Mouse (Mus musculus) hindlimb bud, embryonic 11.5 days (tissue): ENCODE results near the gene Gas7.

ENCODE experiments used
- DNase-seq: peaks from one replicate; pipeline ENCODE4 v3.0.0-alpha.2; 2012; ENCODE audit warnings: low read depth, low spot score; ENCODE audit errors: extremely low spot score

The Gas7 gene

DNA sequence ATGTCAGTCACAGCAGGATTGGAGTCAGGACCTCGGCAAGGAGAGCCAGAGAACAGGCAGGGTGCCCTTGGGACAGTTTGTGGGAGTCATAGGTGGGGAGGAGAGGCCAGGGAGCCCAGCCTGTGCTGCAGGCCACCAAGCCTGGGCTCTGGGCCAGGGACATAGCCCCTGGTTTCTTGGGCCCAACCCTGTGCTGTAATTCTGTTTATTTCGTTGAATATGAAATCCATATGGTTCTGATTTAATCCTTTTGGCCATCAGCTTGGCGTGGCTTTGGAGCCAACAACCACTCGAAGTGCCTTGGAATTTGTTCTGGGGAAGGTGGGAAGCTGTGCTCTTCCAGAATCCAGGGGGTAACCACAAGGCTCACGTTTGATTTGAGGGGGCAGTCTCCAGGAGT lies 113.6 kb downstream of the Gas7 start:
- DNase-seq, result no peak

DNA sequence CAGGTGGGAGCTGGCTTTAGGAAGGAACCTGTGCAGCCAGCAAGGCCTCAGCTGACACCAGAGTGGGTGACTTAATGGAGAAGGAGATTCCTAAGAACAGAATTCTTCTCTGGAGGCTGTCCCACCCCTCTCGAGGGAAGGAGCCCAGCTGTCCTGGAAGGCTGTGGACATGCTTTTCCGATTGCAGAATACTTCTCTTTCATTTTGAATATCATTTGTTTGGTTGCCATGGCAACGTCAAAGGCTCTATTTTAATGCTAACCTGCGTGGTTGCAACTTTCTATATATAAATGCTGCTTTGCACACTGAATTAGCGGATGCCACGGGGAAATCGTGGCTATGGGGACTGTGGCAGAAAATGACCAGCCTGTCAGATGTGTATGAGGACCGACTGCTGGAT lies 115.7 kb downstream of the Gas7 start:
- no peak for DNase-seq

DNA sequence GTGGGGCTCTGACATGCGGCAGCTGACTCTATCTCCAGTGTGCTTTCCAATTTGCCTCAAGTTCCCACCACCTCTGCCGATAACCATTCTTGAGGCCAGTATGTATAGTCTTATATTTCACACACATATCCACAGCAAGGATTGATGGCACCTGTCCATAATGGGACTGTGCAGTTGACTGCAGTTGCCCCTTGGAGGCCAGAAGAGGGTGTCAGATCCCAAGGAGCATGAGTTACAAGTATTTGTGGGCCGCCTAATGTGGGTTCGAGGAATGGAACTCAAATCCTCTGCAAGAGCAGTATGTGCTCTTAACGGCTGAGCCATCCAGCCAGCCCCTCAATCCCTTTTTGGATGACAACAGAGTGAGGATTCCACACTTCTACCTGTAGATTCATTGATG lies 119.1 kb downstream of the Gas7 start:
- no peak for DNase-seq

DNA sequence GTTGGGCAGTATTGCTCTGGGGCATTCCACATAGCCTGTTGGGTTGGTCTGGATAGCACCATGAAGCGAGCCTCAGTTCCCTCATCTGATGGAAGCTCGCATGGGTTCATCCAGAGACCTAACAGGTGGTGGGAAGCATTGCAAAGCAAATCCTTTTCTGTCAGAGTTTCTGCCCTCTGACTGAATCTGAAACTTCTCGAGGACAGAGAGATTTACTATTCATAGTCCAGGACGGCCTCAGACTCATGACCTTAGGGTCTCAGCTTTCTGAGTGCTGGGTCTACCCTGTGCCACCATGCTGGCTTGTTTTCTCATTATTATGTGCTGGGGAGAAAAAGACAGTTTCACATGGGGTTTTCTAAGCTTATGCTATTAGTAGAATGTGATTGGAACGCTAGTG lies 122.2 kb downstream of the Gas7 start:
- DNase-seq, result no peak

DNA sequence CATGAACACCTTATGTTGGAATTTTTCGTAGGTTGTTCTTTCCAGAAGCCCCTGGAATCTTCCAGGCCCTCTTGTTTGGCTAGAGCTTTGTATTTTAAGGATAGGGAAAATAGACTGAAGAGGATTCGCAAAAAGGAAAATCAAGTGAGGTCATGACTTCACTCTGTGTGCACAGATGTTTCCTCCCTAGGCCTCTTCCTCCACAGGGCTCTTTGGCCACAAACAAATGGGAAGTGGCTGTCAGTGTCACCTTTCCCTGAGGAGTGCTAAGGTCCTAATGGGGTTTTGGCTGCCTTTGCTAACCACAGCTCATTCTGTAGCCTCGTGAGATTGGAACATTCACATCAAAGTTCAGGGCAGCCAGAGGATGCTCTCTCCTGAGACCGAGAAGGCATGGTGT lies 122.8 kb downstream of the Gas7 start:
- no peak for DNase-seq

DNA sequence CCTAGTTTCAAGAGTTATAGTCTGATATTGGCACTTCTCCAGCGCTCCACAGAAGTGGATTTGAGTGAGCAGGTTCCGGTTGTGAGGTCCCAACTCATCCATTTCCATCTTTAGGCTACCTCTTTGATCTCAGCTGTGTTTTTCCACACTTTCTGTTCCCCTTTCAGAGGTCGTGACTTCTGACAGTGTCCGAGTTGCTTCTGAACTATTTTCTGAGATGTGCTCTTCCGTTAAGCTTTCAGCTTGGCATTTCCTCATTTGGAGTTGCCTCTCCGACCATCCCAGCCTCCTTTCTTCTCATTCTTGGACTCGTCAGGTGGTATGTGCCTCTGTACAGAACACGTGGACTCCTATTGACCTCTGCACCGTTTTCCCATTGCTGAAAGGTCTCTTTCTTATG lies 123.9 kb downstream of the Gas7 start:
- no peak for DNase-seq

DNA sequence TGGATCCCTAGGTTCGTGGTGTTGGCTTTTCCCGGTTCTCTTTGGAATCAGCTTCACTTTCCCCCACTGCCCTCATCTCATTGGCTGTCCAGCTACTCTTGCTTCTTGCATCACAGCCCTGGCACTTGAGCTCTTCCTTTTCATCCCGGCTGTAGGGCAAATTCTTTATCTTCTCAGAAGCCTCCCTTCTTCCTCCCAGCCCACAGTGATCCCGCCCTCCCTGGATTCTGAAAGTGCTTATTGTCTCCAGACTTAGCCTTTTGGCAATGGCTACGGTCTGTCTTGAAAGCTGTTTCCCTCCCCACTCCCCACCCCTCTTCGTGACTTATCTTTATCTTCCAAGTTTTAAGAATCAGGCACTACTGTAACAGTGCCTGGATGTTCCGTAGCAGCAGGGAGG lies 126.3 kb downstream of the Gas7 start:
- no peak for DNase-seq

DNA sequence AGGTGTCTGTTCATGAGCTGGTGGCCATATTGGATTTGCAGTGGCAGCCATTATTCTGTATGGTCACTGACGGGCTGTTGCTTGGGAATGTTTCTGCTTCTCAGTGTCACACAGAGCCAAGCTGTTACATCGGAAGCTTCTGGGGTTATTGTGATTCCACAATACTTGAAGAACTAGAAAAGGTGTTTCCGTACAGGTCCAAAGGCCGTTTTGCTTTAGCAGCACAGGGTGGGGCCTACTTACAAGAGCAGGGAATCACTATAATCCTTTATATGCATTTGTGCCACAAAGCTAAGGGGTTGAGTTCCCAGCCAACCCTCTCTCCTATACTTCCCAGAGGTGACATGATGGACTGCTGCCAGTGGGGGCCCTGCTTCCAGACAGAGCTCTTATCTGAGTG lies 127.3 kb downstream of the Gas7 start:
- DNase-seq, result no peak

DNA sequence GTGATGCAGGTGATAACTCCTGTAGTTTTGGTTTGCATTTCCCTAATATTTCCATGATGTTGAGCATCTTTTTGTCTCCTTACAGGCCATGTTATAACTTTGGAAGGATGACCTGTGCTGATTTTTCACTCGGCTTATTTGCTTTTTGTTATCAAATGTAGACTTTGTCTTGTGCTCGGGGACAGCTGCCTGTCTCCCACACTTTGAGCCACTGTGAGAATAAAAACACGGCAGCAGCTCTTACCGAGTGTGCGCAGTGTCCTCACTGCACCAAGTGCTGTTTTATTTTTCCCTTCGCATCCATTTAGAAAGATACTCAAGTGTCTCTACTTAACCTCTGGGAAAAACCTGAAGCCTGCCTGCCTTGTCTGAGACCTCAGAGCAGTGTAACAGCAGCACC lies 129.8 kb downstream of the Gas7 start:
- DNase-seq, result no peak

DNA sequence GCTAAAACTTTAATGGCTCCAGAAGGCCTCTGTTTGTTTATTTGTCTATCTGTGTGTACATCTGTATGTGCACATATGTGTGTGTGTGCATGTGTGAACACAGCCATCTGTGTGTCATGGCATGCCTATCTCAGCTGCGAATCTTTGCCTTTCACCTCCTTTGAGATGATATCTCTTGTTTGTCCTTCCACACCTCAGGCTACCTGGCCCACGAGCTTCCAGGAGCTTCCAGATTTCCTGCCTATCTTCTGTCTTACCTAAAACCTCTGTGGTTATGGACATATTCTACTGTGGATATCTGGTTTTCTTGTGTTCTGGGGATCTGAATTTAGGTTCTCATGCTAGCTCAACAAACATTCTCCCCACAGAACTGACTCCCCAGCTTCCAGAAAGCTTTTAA lies 130.4 kb downstream of the Gas7 start:
- no peak for DNase-seq

DNA sequence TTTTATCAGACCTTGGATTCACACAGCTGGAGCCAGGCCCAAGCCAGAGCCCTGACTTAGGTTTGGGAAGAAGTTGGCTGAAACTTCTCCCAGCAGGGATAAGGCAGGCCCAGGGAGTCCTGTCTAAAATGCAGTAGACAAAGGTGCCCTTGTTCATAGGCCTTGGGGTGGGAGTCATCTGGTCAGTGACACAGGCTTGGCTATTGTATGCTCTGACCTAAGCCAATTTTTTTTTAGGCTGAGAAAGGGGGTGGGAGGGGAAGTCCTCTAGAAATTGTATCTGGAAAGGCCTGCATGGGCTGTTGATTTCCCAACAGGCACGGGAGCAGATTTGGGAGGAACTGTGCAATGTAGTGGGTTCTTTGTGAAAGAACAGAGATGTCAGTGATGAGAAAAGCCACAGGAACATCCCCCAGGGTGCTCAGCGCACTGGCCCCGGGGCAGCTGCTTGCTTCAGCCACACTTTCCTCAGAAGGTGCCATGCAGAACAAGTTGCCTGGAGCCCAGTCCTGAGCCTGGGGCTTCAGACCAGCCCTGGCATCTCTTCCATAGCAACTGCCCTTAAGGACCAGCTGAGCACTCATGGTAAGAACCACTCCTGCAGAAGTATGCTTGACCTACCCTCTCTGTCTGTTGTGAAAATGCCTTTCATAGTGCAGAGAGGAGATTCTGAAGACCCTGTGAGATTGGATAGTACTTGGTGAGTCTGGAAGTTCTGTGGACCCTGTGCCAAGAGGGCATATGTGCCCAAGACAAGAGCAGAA lies 131.2 kb downstream of the Gas7 start:
- no peak for DNase-seq

DNA sequence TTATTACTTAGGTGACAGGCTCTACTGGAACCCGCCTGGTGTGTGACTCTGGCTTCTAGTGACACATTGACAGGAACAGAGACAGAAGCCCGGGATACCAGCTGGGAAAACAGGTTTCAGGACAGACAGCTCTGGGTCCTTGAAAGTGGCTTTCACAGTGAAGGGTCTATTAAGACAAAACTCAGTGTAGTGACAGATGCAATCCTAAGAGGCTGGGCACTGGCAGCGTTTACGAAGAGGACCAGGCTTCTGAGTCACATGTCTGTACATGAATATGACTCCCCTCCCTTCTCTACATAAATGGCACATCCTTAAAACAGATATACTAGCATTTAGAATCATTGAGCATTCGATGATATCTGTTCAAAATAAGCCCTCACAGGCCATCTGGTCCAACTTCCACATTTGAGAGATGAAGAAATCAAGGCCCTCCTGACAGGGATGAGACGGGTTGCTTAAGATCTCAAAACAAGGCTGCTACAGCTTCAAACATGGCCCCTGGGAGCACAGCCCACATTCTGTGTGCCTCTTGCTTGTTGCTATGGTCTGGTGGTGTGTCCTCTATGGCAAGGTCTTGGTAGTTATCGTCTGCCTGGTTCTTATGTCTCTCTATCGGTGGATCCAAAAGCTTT lies 133.1 kb downstream of the Gas7 start:
- DNase-seq, result no peak

DNA sequence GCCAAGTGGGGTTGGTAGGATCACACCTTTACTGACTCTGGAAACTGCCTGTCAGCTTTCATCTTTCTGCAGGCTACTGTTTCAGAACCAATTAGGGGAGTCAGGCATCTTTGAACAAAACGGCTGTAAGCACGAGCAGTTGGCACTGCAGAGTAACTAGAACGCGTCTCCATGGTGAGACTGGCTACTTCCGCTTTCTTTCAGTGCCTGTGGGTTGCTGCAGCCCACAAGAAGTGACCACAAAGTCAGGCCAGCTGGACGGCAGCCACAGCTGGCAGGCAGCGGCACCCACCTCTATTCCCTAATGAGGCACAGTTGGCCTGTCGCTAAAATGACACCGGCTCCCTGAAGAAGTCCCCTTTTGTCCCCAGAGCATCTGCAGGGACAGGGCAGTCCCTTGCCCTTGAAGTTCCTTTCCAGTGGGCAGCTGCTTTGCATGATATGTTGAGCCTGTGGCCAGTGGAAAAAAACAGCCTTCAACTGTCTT lies 133.6 kb downstream of the Gas7 start:
- DNase-seq, result no peak

DNA sequence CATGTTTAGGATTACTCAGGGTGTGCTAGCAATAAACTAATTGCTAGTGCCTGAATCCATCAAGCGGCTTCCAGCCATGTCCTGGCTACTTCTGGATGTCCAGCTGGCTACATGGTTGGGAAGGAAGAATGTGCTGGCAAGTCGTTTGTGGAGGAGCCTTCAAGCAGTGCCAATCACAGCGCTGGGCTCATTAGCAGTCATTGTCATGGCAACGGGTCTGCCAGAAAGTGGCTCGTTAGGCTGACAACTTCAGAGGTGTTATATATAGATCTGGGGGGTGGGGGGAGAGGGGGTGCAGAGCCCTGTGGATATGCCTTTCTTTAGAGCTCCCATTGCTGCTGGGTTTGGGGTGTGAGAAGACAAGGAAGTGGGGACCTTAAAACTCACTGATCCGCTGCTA lies 141.0 kb downstream of the Gas7 start:
- no peak for DNase-seq

DNA sequence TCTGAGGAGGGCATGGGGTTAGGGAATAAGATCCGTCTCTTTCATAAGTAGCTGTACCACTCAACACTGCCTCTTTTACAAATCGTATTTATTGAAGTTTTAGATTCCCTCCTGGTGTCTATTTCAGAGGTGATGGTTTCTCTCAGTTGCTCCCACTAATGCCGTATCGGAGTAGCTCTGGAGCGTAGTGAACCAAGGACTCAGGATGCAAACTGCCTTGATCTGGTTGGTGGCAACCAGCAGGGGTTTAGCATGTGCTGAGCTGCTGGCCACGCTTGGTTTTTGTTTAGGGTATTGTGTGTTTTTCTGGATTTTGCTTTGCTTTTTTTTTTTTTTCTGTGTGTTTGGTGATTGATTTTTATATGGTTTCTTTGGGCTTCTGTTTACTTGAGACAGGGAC lies 141.6 kb downstream of the Gas7 start:
- DNase-seq, result no peak

DNA sequence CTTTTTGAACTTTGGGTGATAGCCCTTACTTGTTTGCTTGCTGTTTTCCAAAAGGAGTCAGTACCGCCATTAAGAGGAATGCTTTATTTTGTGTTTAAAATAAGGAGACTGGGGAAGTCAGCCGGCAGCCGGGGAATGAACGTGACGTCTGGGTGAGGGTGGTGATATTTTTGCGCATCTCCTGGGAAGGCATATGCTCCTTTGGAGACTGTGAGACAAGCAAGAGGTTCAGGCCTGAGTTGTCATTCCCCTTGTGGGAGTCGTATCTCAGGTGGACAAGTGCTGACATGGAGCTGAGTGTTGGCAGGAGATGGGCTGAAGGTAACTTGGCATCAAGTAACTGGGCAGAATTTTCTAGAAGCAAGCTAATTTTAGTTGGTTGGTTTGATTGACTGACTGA lies 142.2 kb downstream of the Gas7 start:
- no peak for DNase-seq

DNA sequence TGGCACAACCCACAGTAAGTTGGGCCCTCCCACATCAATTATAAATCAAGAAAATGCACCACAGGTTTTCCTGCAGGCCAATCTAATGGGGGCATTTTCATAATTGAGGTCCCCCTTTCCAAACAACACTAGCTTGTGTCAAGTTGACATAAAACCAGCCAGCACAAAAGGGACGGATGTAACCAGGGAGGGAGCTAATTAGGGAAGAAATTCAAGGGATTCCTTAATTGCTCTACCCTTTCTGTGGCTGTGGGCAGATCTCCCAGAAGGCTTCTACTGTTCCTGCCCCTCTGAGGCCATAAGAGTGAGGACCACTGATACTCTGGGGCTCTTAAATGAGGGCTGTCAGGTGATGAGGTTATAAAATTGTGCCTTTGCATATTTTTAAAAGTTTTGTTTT lies 143.9 kb downstream of the Gas7 start:
- DNase-seq, result no peak

DNA sequence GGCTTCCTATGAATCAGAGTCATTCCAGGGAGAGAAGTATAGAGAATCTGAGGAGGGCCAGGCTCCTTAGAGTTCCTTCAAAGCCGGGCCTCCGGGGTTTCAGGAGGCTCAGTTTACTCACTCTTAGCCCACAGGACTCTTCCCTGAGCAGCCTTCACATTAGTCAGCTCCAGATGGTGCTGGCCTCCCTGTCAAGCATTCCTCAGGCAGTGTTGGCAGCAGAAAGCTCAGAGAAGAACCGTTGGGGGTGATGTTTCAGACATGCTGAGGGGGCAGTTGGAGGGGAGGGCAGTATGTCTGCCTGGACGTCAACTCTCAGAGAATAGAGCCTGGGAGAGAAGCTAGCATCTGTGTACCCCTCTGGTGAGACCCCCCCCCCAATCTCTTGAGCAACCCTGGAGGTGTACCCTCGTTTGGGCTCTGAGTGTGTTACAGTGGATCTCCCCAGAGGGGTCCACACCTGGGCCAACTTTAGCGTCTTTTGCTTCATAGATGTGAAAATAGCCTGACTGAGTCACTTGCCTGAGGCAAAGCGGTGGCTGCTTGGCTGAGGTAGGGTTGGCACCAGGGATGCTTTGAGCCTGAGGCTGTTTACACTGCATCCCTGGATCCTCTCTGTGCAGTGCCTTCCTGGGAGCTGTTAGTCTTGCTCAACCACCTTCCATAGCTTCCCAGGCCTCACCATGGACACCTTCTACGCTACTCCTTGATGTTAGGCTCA lies 145.6 kb downstream of the Gas7 start:
- DNase-seq, result no peak

DNA sequence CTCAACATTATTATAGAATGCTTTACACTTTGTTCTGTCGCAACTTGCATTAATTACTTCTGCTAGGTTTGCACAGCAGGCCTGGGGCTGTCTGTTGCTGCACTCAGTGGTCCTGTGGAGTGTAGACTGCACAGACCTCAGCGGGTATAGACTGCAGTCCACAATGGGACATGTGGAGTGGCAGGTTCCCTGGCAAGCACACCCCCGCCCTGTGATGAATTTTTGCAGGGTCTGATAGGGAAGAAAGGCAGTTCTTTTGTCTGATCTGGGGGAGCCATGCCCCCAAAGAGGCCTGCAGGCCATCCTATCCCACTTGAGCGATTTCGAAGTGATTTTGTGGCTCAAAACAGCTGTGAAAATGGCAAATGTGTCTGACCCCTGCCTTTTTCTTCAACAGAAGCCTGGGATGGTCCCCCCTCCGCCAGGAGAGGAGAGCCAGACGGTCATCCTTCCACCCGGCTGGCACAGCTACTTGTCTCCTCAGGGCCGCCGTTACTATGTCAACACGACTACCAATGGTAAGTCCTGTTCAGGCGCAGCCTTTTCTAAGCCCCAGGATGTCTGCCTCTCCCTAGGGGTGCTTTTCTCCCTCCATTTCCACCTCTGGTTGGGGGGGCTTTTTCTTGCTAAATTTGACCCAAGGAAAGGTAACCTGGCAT lies 147.6 kb downstream of the Gas7 start:
- no peak for DNase-seq

DNA sequence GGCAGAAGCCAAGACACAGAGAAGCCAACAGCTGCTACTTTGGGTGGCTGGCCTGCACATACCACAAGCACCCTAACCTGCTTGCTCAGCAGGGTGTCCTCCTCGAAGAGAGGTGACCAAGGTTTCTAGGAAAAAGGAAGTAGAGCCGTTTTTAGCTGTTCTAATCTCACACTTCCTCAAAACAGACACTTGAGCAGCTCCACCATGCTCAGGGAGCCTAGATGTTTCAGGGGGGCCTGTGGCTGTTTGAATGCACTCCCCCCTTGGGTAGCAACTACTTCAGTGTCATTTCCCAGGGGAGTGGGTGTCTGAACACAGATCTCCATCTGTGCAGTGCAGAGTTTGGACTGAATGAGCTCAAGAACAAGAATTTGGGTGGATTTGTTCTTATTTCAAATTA lies 149.2 kb downstream of the Gas7 start:
- no peak for DNase-seq

DNA sequence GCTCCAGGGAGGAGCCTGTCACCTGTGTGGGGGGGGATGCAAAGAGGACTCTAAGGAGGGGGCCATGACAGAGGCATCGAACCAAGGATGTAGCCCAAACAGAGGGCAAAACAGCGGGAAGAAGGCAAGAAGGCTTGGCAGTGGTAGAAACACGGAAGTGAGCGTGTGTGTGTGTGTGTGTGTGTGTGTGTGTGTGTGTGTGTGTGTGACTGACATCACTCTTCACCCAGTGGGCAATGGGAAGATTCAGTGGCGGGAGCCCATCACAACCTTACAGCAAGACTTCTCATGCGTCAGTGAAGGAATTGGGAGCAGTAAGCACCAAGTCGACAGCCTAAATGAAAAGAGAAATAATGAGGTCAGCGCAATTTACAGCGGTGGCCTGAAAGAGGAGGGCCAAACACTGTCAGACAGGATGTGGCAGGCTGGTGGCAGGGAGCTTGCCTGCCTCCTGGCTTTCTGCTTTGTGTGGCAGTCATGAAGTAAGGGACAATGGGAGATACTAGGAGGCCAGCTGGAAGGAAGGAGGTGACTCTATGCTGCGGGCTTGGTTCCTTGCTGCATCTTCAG lies 153.0 kb downstream of the Gas7 start:
- DNase-seq, result no peak
